Mouse (Mus musculus) lung, embryonic 14.5 days (tissue): ENCODE results near the gene Fam149b. TPM values are rescaled to one million over a fixed set of nuclear protein-coding genes. Genes with fewer than 3 reads are reported as not detected.

Experiments used
- ATAC-seq: fragments of 200-750 bp; cut with Nextera tagmentation; 2 replicates; pipeline ENCODE4 v1.8.0; 2017; ENCODE audit warnings: mild to moderate bottlenecking, moderate TSS enrichment, moderate library complexity; ENCODE audit not compliant: insufficient read depth
- DNase-seq: peaks from one replicate; pipeline ENCODE4 v3.0.0-alpha.2; 2015
- H3K27ac ChIP-seq: fragments of 300-500 bp; sonication (generic); 2 replicates; pipeline ENCODE4 v1.5.1; 2014; ENCODE audit warnings: low read depth, mild to moderate bottlenecking, moderate library complexity
- H3K27me3 ChIP-seq: fragments of 300-500 bp; sonication (generic); 2 replicates; pipeline ENCODE4 v1.6.1; 2014; ENCODE audit warnings: low read length, control low read depth; ENCODE audit not compliant: insufficient read depth
- H3K36me3 ChIP-seq: fragments of 300-500 bp; sonication (generic); 2 replicates; pipeline ENCODE4 v1.6.1; 2014; ENCODE audit warnings: control low read depth; ENCODE audit not compliant: insufficient read depth
- H3K4me1 ChIP-seq: fragments of 300-500 bp; sonication (generic); 2 replicates; pipeline ENCODE4 v1.6.1; 2014; ENCODE audit warnings: antibody characterized with exemption, control low read depth; ENCODE audit not compliant: insufficient read depth
- H3K4me2 ChIP-seq: fragments of 300-500 bp; sonication (generic); 2 replicates; pipeline ENCODE4 v1.6.1; 2014; ENCODE audit warnings: mild to moderate bottlenecking
- H3K4me3 ChIP-seq: fragments of 300-500 bp; sonication (generic); 2 replicates; pipeline ENCODE4 v1.5.1; 2014; ENCODE audit warnings: low read depth, low read length
- H3K9ac ChIP-seq: fragments of 300-500 bp; sonication (generic); 2 replicates; pipeline ENCODE4 v1.6.1; 2014
- H3K9me3 ChIP-seq: fragments of 300-500 bp; sonication (generic); 2 replicates; pipeline ENCODE4 v1.6.1; 2016; ENCODE audit warnings: low read depth, low read length, control low read depth
- CTCF ChIP-seq: IDR thresholded peaks from 2 replicates; pipeline ENCODE4 v1.5.1; 2016; ENCODE audit warnings: antibody characterized with exemption, low read depth
- WGBS: fragments of 180-500 bp; shearing (Covaris S2); extraction: QIAGEN DNeasy Blood & Tissue Kit; methylation state at CpG from one replicate; pipeline ENCODE4 v1.1.7; 2014; 5-methylcytosine and 5-hydroxymethylcytosine counted together
- polyA plus RNA-seq: library from polyadenylated mRNA; unstranded; fragments of >200 nt; fragmentation: Nextera tagmentation; extraction: Ambion mirVana; gene quantifications from 2 replicates; pipeline ENCODE4 v1.2.1, GENCODE M21; 2014

The Fam149b gene
- polyA plus RNA-seq, 1 experiment from 2014 or later: 44.4 TPM

DNA sequence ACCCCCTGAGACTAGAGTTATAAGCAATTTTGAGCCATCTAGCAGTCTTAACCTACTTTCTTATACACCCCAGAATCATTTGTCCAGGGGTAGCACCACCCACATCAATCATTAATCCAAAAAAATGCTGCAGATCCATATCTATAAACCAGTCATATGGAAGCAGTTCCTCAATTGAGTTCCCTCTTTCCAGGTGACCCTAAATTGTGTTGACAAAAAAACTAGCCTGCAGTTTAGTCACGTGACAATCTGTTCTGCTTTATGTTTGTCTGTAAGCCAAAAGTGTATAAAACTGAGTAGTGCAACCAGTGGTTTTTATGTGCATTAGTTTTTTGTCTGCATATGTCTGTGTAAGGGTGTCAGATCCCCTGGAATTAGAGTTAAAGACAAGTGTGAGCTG lies 23.9 kb downstream of the Fam149b start:
- H3K36me3 ChIP-seq: peaks cover 52% of the 10 kb centered on the region
- ATAC-seq: no peak
- 78% methylated on average over 1 of the region's 1 CpGs for WGBS

GRCm38 (mm10) chr14:20377112-20377521 lies 29.2 kb downstream of the Fam149b start:
- Histone ChIP-seq H3K4me3 (no peak overlapping the region), H3K9me3 (no peaks in the 10 kb centered on the region), H3K36me3 (peaks cover 63% of the 10 kb centered on the region), H3K9ac (no peak overlapping the region), H3K4me2 (no peak overlapping the region), H3K27ac (no peak overlapping the region), H3K27me3 (no peaks in the 10 kb centered on the region), H3K4me1 (no peaks in the 10 kb centered on the region)
- TF ChIP-seq CTCF: no peak
- ATAC-seq (peak; percentile 88), DNase-seq (peak; percentile 86)
- WGBS: 48% methylated on average over 4 of the region's 4 CpGs

More for the DNA sequence above, 23.9 kb downstream of the Fam149b start:
- no peak for TF ChIP-seq CTCF
- Histone ChIP-seq H3K27ac (no peak overlapping the region), H3K4me1 (no peaks in the 10 kb centered on the region), H3K27me3 (no peaks in the 10 kb centered on the region), H3K4me2 (no peak overlapping the region), H3K9me3 (no peaks in the 10 kb centered on the region), H3K9ac (no peak overlapping the region), H3K4me3 (no peak overlapping the region)
- no peak for DNase-seq

GRCm38 (mm10) chr14:20378313-20379061 lies 30.5 kb downstream of the Fam149b start:
- Histone ChIP-seq H3K4me2 (no peak overlapping the region), H3K27ac (no peak overlapping the region), H3K27me3 (no peaks in the 10 kb centered on the region), H3K4me3 (no peak overlapping the region), H3K9ac (no peak overlapping the region), H3K36me3 (peaks cover 67% of the 10 kb centered on the region), H3K4me1 (no peaks in the 10 kb centered on the region), H3K9me3 (no peaks in the 10 kb centered on the region)
- TF ChIP-seq CTCF: peak; percentile 57
- DNase-seq: peak; percentile 68
- ATAC-seq: peak; percentile 60; the same call in 1 of the 2 replicates
- 33% methylated on average over 13 of the region's 13 CpGs for WGBS

DNA sequence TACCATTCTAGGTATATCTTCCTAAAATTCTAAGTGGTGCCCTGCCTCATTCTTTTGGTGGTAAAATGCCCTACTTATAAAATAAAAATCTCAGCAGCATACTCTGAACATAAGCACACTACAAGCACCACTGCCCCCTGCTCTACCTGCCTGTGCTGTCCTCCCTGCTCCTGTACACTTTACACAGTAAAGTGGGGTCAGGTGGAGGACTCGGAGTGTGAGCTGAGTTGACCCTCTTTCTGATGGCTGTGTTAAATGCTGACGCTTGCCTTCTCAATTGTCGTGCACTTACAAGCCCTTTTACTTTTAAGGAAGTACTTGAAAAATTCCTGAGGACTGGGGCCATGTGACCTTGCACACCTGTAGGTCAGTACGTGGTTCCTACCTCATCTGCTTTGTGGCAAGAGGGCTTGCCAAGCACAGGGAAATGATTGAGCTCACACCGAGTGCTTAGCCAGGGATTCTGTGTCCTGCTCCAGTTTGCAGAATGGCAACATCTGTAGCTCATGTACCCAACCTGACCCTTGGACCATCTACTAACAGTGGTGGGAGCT lies 31.2 kb downstream of the Fam149b start:
- no peak for ATAC-seq
- WGBS: 56% methylated on average over 5 of the region's 5 CpGs
- H3K36me3 ChIP-seq: peaks cover 66% of the 10 kb centered on the region

GRCm38 (mm10) chr14:20379753-20380430 lies 31.9 kb downstream of the Fam149b start:
- Histone ChIP-seq H3K4me1 (no peaks in the 10 kb centered on the region), H3K27me3 (no peaks in the 10 kb centered on the region), H3K9me3 (no peaks in the 10 kb centered on the region), H3K36me3 (peaks cover 67% of the 10 kb centered on the region), H3K4me2 (no peak overlapping the region), H3K9ac (no peak overlapping the region), H3K4me3 (no peak overlapping the region), H3K27ac (no peak overlapping the region)
- WGBS: 86% methylated on average over 9 of the region's 9 CpGs
- no peak for ATAC-seq
- no peak for TF ChIP-seq CTCF
- no peak for DNase-seq

More for the DNA sequence above, 31.2 kb downstream of the Fam149b start:
- no peak for TF ChIP-seq CTCF
- Histone ChIP-seq H3K27ac (no peak overlapping the region), H3K9me3 (no peaks in the 10 kb centered on the region), H3K9ac (no peak overlapping the region), H3K4me3 (no peak overlapping the region), H3K4me2 (no peak overlapping the region), H3K4me1 (no peaks in the 10 kb centered on the region), H3K27me3 (no peaks in the 10 kb centered on the region)
- no peak for DNase-seq

DNA sequence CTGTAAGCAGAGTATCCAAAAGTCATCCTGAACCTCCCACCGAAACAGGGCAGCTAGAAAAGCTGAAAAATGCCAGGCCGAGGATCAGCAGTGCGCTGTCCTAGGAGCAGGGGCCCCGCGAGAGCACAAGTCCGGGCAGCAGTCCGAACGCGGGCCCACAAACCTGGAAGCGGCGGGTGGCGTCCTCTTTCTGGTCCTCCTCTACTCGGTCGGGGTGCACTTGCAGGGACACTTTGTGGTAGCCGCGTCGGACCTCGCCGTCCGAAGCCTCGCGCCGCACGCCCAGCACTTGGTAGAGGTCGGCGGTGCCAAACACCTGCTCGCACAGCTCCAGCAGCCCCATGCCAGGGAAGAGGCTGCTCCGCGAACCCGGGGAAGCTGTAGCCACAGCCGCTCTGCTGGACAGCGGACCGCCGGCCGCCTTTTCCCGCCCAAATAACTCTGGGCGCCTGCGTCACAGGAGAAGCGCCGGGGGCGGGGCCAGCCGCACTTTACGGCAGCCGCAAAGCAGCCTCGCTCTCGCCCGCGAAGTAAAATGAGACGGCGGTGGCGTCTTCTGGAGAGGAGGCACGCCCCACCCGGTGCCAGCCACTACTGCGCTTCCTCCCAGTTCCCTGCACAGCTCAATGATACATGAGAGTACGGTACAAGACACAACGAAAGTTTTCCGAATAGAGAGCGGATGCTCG lies 40.6 kb downstream of the Fam149b start, which contains the start of gene Dnajc9:
Gene Dnajc9, minus strand, starts transcription at position 470 of the 689 bp plus-strand sequence.
- H3K9me3 ChIP-seq: no peaks in the 10 kb centered on the region
- H3K4me3 ChIP-seq: peak within 1 kb of the TSS; percentile 61
- H3K36me3 ChIP-seq: peaks cover 57% of the 10 kb centered on the region
- ATAC-seq (peak; percentile 74), DNase-seq (peak; percentile 98)
- H3K9ac ChIP-seq: peak within 1 kb of the TSS; percentile 67
- no peaks in the 10 kb centered on the region for H3K27me3 ChIP-seq
- peak within 1 kb of the TSS; percentile 70 for H3K4me2 ChIP-seq
- under 1% methylated on average over 59 of the region's 59 CpGs for WGBS
- TF ChIP-seq CTCF: no peak
- peak within 1 kb of the TSS; percentile 55 for H3K27ac ChIP-seq
- peaks cover 11% of the 10 kb centered on the region for H3K4me1 ChIP-seq
